Mouse (Mus musculus): ENCODE measurements around the gene Lyrm7. TPM values are rescaled to one million over a fixed set of nuclear protein-coding genes. Genes with fewer than 3 reads are reported as not detected.

Lyrm7 gene
- polyA plus RNA-seq, 1 experiment: 2.9 TPM

GRCm38 (mm10) chr11:54812314-54812713 is 48.4 kb downstream of the Lyrm7 start:
- Histone ChIP-seq H3K4me3 (ENCODE audit: control insufficient read depth, insufficient read depth, low read length) (no peak overlapping the region), H3K4me1 (replicated peaks; ENCODE audit: control insufficient read depth, insufficient read depth, low read length) (0 out of 2 replicates have a peak, but pooled peaks cover 5% of the 10 kb centered on the region), H3K27me3 (ENCODE audit: control insufficient read depth, insufficient read depth, low read length) (no peaks in the 10 kb centered on the region), H3K27ac (ENCODE audit: control insufficient read depth, insufficient read depth, low read length) (no peak overlapping the region), H3K36me3 (ENCODE audit: control insufficient read depth, insufficient read depth, low read length) (no peaks in the 10 kb centered on the region)
- DNase-seq: no peak
- 93% methylated on average over 4 of the region's 4 CpGs for WGBS
- TF ChIP-seq CTCF (IDR thresholded peaks at IDR 0.05; ENCODE audit: borderline replicate concordance, control insufficient read depth, extremely low read depth, insufficient read depth, low read length, poor library complexity) (no peak), POLR2A (IDR thresholded peaks at IDR 0.05; ENCODE audit: control insufficient read depth, extremely low read depth, insufficient read depth, low read length, poor library complexity) (no peak)

DNA sequence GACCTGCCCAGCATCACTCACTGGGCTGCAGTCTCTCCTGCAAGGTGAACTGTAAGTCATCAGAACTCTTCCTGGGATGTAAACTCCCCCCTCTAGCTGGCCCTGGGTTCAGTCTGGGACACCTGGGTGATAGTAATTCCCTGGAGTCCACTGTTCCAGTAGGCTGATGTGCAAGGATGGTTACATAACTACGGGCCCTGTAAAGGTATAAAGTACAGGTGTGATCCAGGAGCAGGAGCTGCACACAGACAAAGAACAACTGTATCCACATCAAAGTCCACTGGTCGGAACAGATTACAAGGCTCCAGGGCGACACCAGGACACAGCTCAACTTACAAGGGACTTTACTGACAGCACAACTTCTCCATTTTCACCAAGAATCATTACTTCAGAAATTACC is 49.7 kb downstream of the Lyrm7 start:
- 21% methylated on average over 3 of the region's 3 CpGs for WGBS
- TF ChIP-seq CTCF (IDR thresholded peaks at IDR 0.05; ENCODE audit: borderline replicate concordance, control insufficient read depth, extremely low read depth, insufficient read depth, low read length, poor library complexity) (no peak), POLR2A (IDR thresholded peaks at IDR 0.05; ENCODE audit: control insufficient read depth, extremely low read depth, insufficient read depth, low read length, poor library complexity) (no peak)
- Histone ChIP-seq H3K27me3 (ENCODE audit: control insufficient read depth, insufficient read depth, low read length) (no peaks in the 10 kb centered on the region), H3K4me3 (ENCODE audit: control insufficient read depth, insufficient read depth, low read length) (no peak overlapping the region), H3K27ac (ENCODE audit: control insufficient read depth, insufficient read depth, low read length) (no peak overlapping the region), H3K4me1 (replicated peaks; ENCODE audit: control insufficient read depth, insufficient read depth, low read length) (0 out of 2 replicates have a peak, but pooled peaks cover 6% of the 10 kb centered on the region), H3K36me3 (ENCODE audit: control insufficient read depth, insufficient read depth, low read length) (no peaks in the 10 kb centered on the region)
- DNase-seq: no peak

DNA sequence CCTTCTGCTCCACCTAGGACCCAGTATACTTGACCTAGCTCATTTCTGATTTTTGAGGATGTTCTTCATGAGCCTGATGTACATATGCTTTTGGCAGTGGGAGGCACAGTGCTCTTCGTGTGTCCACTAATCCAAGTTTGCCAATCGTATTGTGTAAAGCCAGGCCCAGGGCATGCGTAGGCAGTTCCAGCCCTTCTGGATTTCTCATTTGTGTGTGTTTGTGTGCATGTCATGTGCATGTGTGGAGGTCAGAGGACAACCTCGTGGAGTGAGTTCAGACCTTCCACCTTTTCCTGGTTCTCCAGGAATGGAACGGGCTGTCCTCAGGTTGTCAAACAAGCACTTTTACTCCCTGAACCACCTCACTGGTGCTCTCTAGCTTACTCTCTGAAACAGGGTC is 51.1 kb downstream of the Lyrm7 start:
- Histone ChIP-seq H3K27me3 (ENCODE audit: control insufficient read depth, insufficient read depth, low read length) (no peaks in the 10 kb centered on the region), H3K27ac (ENCODE audit: control insufficient read depth, insufficient read depth, low read length) (no peak overlapping the region), H3K4me1 (replicated peaks; ENCODE audit: control insufficient read depth, insufficient read depth, low read length) (0 out of 2 replicates have a peak, but pooled peaks cover 8% of the 10 kb centered on the region), H3K36me3 (ENCODE audit: control insufficient read depth, insufficient read depth, low read length) (no peaks in the 10 kb centered on the region), H3K4me3 (ENCODE audit: control insufficient read depth, insufficient read depth, low read length) (no peak overlapping the region)
- no peak for DNase-seq
- TF ChIP-seq POLR2A (IDR thresholded peaks at IDR 0.05; ENCODE audit: control insufficient read depth, extremely low read depth, insufficient read depth, low read length, poor library complexity) (no peak), CTCF (IDR thresholded peaks at IDR 0.05; ENCODE audit: borderline replicate concordance, control insufficient read depth, extremely low read depth, insufficient read depth, low read length, poor library complexity) (no peak)
- WGBS: 96% methylated on average over 5 of the region's 5 CpGs

DNA sequence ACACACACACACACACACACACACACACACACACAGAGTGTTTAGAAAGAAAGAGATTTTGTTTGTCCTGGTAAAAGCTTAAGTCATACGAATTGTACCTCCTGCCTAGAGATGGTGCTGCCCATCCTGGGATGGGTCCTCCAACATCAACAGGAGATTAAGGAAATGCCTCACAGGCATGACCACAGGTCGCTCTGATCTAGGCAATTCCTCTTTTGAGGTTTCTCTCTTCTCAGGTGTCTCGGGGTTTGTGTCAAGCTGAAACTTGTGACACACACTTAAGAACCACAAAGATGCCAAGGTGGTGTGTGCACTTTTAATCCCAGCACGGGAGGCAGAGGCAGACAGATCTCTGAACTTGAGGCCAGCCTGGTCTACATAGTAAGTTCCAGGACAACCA is 52.5 kb downstream of the Lyrm7 start:
- Histone ChIP-seq H3K27me3 (ENCODE audit: control insufficient read depth, insufficient read depth, low read length) (no peaks in the 10 kb centered on the region), H3K27ac (ENCODE audit: control insufficient read depth, insufficient read depth, low read length) (no peak overlapping the region), H3K4me3 (ENCODE audit: control insufficient read depth, insufficient read depth, low read length) (no peak overlapping the region), H3K4me1 (replicated peaks; ENCODE audit: control insufficient read depth, insufficient read depth, low read length) (peaks cover 6% of the 10 kb centered on the region; the same call in 1 of the 2 replicates), H3K36me3 (ENCODE audit: control insufficient read depth, insufficient read depth, low read length) (no peaks in the 10 kb centered on the region)
- no peak for TF ChIP-seq POLR2A (IDR thresholded peaks at IDR 0.05; ENCODE audit: control insufficient read depth, extremely low read depth, insufficient read depth, low read length, poor library complexity)
- no peak for TF ChIP-seq CTCF (IDR thresholded peaks at IDR 0.05; ENCODE audit: borderline replicate concordance, control insufficient read depth, extremely low read depth, insufficient read depth, low read length, poor library complexity)
- 19% methylated on average over 4 of the region's 4 CpGs for WGBS
- DNase-seq: no peak

DNA sequence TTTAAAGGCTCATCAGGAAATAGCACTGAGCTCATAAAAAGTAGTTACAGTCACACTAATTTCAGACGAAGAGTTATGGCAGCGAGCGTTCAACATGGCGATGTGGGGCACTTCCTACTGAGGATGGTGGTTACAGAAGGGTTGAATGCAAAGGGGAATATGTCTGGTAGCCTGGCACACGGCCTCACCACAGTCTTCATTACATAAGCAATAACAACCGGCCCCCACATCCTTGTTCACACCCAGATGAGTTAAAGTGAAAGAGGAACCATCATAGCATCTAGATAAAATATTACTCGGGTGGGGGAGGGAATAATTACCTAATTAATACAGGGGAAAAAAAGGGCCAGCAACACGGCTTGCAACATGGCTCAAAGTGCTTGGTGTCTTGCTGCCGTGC is 53.0 kb downstream of the Lyrm7 start:
- 19% methylated on average over 9 of the region's 9 CpGs for WGBS
- 0 out of 2 replicates have a peak overlapping the region, but pooled peaks have one; percentile 20 for H3K27ac ChIP-seq (ENCODE audit: control insufficient read depth, insufficient read depth, low read length)
- no peak for DNase-seq
- no peak for TF ChIP-seq POLR2A (IDR thresholded peaks at IDR 0.05; ENCODE audit: control insufficient read depth, extremely low read depth, insufficient read depth, low read length, poor library complexity)
- TF ChIP-seq CTCF (IDR thresholded peaks at IDR 0.05; ENCODE audit: borderline replicate concordance, control insufficient read depth, extremely low read depth, insufficient read depth, low read length, poor library complexity): no peak
- peaks cover 8% of the 10 kb centered on the region for H3K4me1 ChIP-seq (replicated peaks; ENCODE audit: control insufficient read depth, insufficient read depth, low read length)
- H3K27me3 ChIP-seq (ENCODE audit: control insufficient read depth, insufficient read depth, low read length): no peaks in the 10 kb centered on the region
- H3K36me3 ChIP-seq (ENCODE audit: control insufficient read depth, insufficient read depth, low read length): no peaks in the 10 kb centered on the region
- H3K4me3 ChIP-seq (ENCODE audit: control insufficient read depth, insufficient read depth, low read length): no peak overlapping the region

DNA sequence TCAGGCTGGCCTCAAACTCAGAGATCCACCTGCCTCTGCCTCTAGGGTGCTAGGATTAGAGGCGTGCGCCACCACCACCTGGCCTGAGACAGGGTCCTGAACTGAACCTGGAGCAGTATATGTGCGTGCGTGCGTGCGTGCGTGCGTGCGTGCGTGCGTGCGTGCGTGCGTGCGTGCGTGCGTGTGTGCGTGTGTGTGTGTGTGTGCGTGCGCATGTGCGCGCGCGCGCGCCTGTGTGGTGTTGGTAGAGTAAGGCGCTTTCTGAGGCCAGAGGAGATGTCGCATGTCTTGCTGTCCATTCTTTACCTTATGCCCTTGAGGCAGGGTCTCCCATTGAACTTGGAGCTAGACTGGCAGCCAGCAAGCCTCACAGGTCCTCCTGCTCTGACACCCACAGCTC is 53.8 kb downstream of the Lyrm7 start:
- Histone ChIP-seq H3K27me3 (ENCODE audit: control insufficient read depth, insufficient read depth, low read length) (no peaks in the 10 kb centered on the region), H3K36me3 (ENCODE audit: control insufficient read depth, insufficient read depth, low read length) (no peaks in the 10 kb centered on the region), H3K27ac (ENCODE audit: control insufficient read depth, insufficient read depth, low read length) (no peak overlapping the region; the same call in 1 of the 2 replicates), H3K4me3 (ENCODE audit: control insufficient read depth, insufficient read depth, low read length) (no peak overlapping the region), H3K4me1 (replicated peaks; ENCODE audit: control insufficient read depth, insufficient read depth, low read length) (peaks cover 10% of the 10 kb centered on the region)
- DNase-seq: no peak
- TF ChIP-seq CTCF (IDR thresholded peaks at IDR 0.05; ENCODE audit: borderline replicate concordance, control insufficient read depth, extremely low read depth, insufficient read depth, low read length, poor library complexity) (no peak), POLR2A (IDR thresholded peaks at IDR 0.05; ENCODE audit: control insufficient read depth, extremely low read depth, insufficient read depth, low read length, poor library complexity) (no peak)
- whole genome bisulfite sequencing: 98% methylated on average over 28 of the region's 28 CpGs

DNA sequence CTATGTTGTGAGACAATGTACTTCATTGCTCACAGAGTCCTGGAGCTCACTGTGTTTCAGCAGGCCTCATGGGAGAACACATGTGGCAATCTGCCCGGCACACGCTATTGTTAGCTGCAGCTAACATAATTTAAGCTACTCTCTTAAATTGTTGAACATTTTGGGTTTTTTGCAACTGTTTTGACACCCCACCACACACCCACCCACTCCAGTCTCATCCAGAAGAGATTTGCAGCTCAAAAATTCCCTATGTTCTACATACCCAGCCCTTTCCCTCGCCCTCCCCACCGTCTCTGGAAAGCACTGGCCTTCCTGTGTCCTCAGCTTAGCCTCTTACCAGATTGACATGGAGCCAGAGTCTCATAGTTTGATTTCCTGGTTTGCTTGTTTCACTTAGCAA is 55.5 kb downstream of the Lyrm7 start:
- H3K36me3 ChIP-seq (ENCODE audit: control insufficient read depth, insufficient read depth, low read length): no peaks in the 10 kb centered on the region
- no peak overlapping the region for H3K27ac ChIP-seq (ENCODE audit: control insufficient read depth, insufficient read depth, low read length)
- no peak for DNase-seq
- WGBS: 94% methylated on average over 4 of the region's 4 CpGs
- H3K27me3 ChIP-seq (ENCODE audit: control insufficient read depth, insufficient read depth, low read length): no peaks in the 10 kb centered on the region
- TF ChIP-seq POLR2A (IDR thresholded peaks at IDR 0.05; ENCODE audit: control insufficient read depth, extremely low read depth, insufficient read depth, low read length, poor library complexity): no peak
- TF ChIP-seq CTCF (IDR thresholded peaks at IDR 0.05; ENCODE audit: borderline replicate concordance, control insufficient read depth, extremely low read depth, insufficient read depth, low read length, poor library complexity): no peak
- H3K4me3 ChIP-seq (ENCODE audit: control insufficient read depth, insufficient read depth, low read length): no peak overlapping the region
- H3K4me1 ChIP-seq (replicated peaks; ENCODE audit: control insufficient read depth, insufficient read depth, low read length): peaks cover 19% of the 10 kb centered on the region
